Comparison of ENCODE assay signal across 11 mouse cellular contexts in genomic region chr12:79793382-79793781, GRCm38 (mm10).
DNase-seq lines count a peak whose midpoint lies in the region; ATAC-seq lines count a peak whose summit lies in the region.
"Had no signal": no experiment of that assay in that cellular context is flagged by ENCODE, and none has a peak within 500 bp of the region (broad histone marks: within the 10 kb centered on the region; RNA-seq: fewer than 3 reads in every experiment).

No protein-coding gene starts in this region.

- no peaks in the 10 kb centered on the region for H3K36me3 ChIP-seq in hindbrain, embryonic 10.5 days
- no peaks in the 10 kb centered on the region for H3K36me3 ChIP-seq in hindbrain, embryonic 11.5 days (ENCODE audit: control insufficient read depth, insufficient read depth, low read length)
- H3K36me3 ChIP-seq in heart, embryonic 16.5 days (ENCODE audit: control insufficient read depth, insufficient read depth) = no peaks in the 10 kb centered on the region

- WGBS in hindbrain, embryonic 10.5 days = 80% methylated on average over 8 of the region's 8 CpGs
- 83% methylated on average over 8 of the region's 8 CpGs for WGBS in hindbrain, embryonic 11.5 days
- 62% methylated on average over 8 of the region's 8 CpGs for WGBS in heart, embryonic 16.5 days

- H3K27ac ChIP-seq in hindbrain, embryonic 10.5 days = peak overlapping the region; percentile 62
- no peak overlapping the region for H3K27ac ChIP-seq in hindbrain, embryonic 11.5 days (ENCODE audit: low read depth, low read length)
- peak overlapping the region; percentile 42; the same call in 1 of the 2 replicates for H3K27ac ChIP-seq in heart, embryonic 16.5 days (ENCODE audit: low read length)
- H3K27ac ChIP-seq: macrophage had no signal

- DNase-seq in hindbrain, embryonic 10.5 days (ENCODE audit: low spot score) = no peak
- DNase-seq in hindbrain, embryonic 11.5 days (ENCODE audit: low spot score) = no peak
- DNase-seq in NIH3T3 (ENCODE audit: low read depth) = peak; percentile 67
- DNase-seq in lung, postnatal 25 days (ENCODE audit: low spot score) = peak; percentile 67
- no peak for DNase-seq in spleen, adult 18-20 months
- no peak for DNase-seq in thymus, postnatal 4 days
- no peak for DNase-seq in spleen, postnatal 4 days (ENCODE audit: low spot score in 2 of 2)
- DNase-seq: cerebellum, postnatal 25 days; right cerebral cortex, postnatal 14 days had no signal

- no peak for ATAC-seq in hindbrain, embryonic 11.5 days (ENCODE audit: low FRiP score)
- 0 out of 2 replicates have a peak, but pooled peaks have one; percentile 31 for ATAC-seq in heart, embryonic 16.5 days (replicated peaks; ENCODE audit: extremely low read depth, insufficient read depth, low FRiP score)

- H3K27me3 ChIP-seq in hindbrain, embryonic 10.5 days (ENCODE audit: insufficient read depth, poor library complexity, severe bottlenecking) = peaks cover 8% of the 10 kb centered on the region
- no peaks in the 10 kb centered on the region for H3K27me3 ChIP-seq in hindbrain, embryonic 11.5 days (ENCODE audit: control insufficient read depth, insufficient read depth, low read length)
- no peaks in the 10 kb centered on the region for H3K27me3 ChIP-seq in heart, embryonic 16.5 days (ENCODE audit: control insufficient read depth, insufficient read depth, low read length)

- H3K4me2 ChIP-seq in hindbrain, embryonic 11.5 days (replicated peaks; ENCODE audit: low read depth, low read length) = no peak overlapping the region
- no peak overlapping the region for H3K4me2 ChIP-seq in heart, embryonic 16.5 days (ENCODE audit: low read depth, low read length)

- peaks cover 22% of the 10 kb centered on the region for H3K4me1 ChIP-seq in hindbrain, embryonic 10.5 days (replicated peaks)
- no peaks in the 10 kb centered on the region for H3K4me1 ChIP-seq in hindbrain, embryonic 11.5 days (replicated peaks; ENCODE audit: control insufficient read depth, insufficient read depth, low read length)
- H3K4me1 ChIP-seq in heart, embryonic 16.5 days (ENCODE audit: control insufficient read depth, insufficient read depth, low read length) = peaks cover 13% of the 10 kb centered on the region

- H3K4me3 ChIP-seq in hindbrain, embryonic 10.5 days = no peak overlapping the region
- no peak overlapping the region for H3K4me3 ChIP-seq in hindbrain, embryonic 11.5 days (ENCODE audit: low read depth, low read length)
- no peak overlapping the region for H3K4me3 ChIP-seq in heart, embryonic 16.5 days (ENCODE audit: low read length)

- H3K9me3 ChIP-seq in hindbrain, embryonic 10.5 days = no peaks in the 10 kb centered on the region
- H3K9me3 ChIP-seq in hindbrain, embryonic 11.5 days (ENCODE audit: control insufficient read depth, low read length) = no peaks in the 10 kb centered on the region
- no peaks in the 10 kb centered on the region for H3K9me3 ChIP-seq in heart, embryonic 16.5 days (replicated peaks; ENCODE audit: control insufficient read depth, low read length)

- no peak overlapping the region for H3K9ac ChIP-seq in hindbrain, embryonic 11.5 days (ENCODE audit: low read depth, low read length)
- no peak overlapping the region for H3K9ac ChIP-seq in heart, embryonic 16.5 days (ENCODE audit: low read length)

Comparison
In these comparisons a context has a peak if more than half of its experiments do, and no peak if none do; other contexts are left out.
1. DNase-seq: peak in NIH3T3 (single experiment) and lung, postnatal 25 days (single experiment); none in hindbrain, embryonic 10.5 days (single experiment), hindbrain, embryonic 11.5 days (single experiment), spleen, adult 18-20 months (0 of 2), thymus, postnatal 4 days (single experiment) and spleen, postnatal 4 days (0 of 2).